Mouse (Mus musculus) testis, adult 2 months (tissue): ENCODE measurements around the gene Fbxw17. TPM values are rescaled to one million over a fixed set of nuclear protein-coding genes. Genes with fewer than 3 reads are reported as not detected.
A peak's percentile ranks its signal among the peaks of the same experiment; 100 is the strongest.
"Not testable (repeated sequence)": the region's sequence is repeated elsewhere in the genome, so short reads cannot be mapped to it uniquely, and the experiment has no call there.

Experiments
- H3K27ac ChIP-seq: fragments of 200-500 bp; 2 replicates; pipeline ENCODE4 v1.5.1; 2012; ENCODE audit warnings: low read depth, low read length; ENCODE audit not compliant: control insufficient read depth, insufficient read depth
- H3K27me3 ChIP-seq: fragments of 200-500 bp; 2 replicates; pipeline ENCODE4 v1.6.1; 2012; ENCODE audit warnings: mild to moderate bottlenecking, low read length, moderate library complexity; ENCODE audit not compliant: control insufficient read depth, insufficient read depth
- H3K36me3 ChIP-seq: fragments of 200-500 bp; 2 replicates; pipeline ENCODE4 v1.6.1; 2012; ENCODE audit warnings: mild to moderate bottlenecking, low read length; ENCODE audit not compliant: control insufficient read depth, insufficient read depth
- H3K4me1 ChIP-seq: fragments of 200-500 bp; 2 replicates; pipeline ENCODE4 v1.6.1; 2012; ENCODE audit warnings: low read length; ENCODE audit not compliant: control insufficient read depth, insufficient read depth
- H3K4me3 ChIP-seq: fragments of 200-500 bp; 2 replicates; pipeline ENCODE4 v1.5.1; 2012; ENCODE audit warnings: low read depth, mild to moderate bottlenecking, low read length, moderate library complexity, mixed read lengths; ENCODE audit not compliant: control insufficient read depth
- CTCF ChIP-seq: fragments of 200-500 bp; IDR thresholded peaks from 2 replicates; pipeline ENCODE4 v1.5.1; 2012; ENCODE audit warnings: low read depth, mild to moderate bottlenecking, inconsistent platforms, low read length, moderate library complexity; ENCODE audit not compliant: control insufficient read depth, insufficient read depth, insufficient replicate concordance
- POLR2A ChIP-seq: fragments of 200-500 bp; IDR thresholded peaks from 2 replicates; pipeline ENCODE4 v1.6.1; 2012; ENCODE audit warnings: low read depth, mild to moderate bottlenecking, inconsistent platforms, low read length, moderate library complexity; ENCODE audit not compliant: control insufficient read depth
- polyA plus RNA-seq: library from polyadenylated mRNA; depleted of rRNA; stranded (reverse); fragments of >200 nt; gene quantifications from 2 replicates; pipeline ENCODE4 v1.2.3, GENCODE M21; 2012; rRNA removed

Gene Fbxw17
- polyA plus RNA-seq = 14.3 and 17.2 TPM in 2 replicates

DNA sequence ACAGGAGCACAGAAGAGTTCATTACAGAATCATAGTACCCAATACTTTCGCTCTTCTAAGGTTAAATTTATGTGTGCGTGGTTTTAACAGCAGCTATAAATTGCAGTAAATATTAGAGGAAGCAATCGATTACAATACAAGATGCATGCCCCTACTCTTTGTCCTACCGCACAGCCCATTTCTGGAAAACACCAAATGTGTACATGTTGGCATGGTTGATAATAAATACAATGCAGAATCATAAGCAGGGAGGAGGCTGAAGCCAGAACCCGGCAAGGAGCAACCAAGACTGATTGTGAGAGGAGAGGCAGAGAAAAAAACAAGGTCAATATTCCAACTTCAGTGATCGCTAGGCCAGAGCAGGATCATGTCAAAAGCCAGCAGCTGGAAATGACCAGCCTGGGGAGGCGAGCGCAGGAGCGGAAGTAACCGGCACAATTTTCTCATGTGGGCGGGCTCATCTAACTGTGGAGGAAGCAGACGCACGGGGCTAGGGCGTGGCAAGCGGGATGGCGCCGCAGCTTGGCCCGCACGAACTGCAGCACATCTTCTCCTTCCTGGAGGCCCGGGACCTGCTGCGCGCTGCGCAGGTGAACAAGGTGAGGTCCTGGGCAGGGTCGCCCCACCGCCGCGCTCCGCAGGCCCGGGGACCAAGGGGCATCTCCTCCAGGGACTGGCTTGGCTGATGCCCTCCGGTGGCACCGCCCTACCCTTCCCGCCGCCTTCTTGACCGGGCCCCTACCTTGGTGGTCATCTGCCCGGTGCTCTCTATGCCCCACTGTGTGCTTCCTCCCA lies at the start of gene Fbxw17:
TSS of gene Fbxw17 (plus strand) at position 476 of the 795 bp plus-strand sequence.
- Histone ChIP-seq H3K27me3 (no peaks in the 10 kb centered on the region), H3K4me3 (peak within 1 kb of the TSS; percentile 88), H3K36me3 (no peaks in the 10 kb centered on the region), H3K4me1 (peaks cover 3% of the 10 kb centered on the region), H3K27ac (peak within 1 kb of the TSS; percentile 20; the same call in 1 of the 2 replicates)
- TF ChIP-seq POLR2A (peak; percentile 53), CTCF (no peak)

DNA sequence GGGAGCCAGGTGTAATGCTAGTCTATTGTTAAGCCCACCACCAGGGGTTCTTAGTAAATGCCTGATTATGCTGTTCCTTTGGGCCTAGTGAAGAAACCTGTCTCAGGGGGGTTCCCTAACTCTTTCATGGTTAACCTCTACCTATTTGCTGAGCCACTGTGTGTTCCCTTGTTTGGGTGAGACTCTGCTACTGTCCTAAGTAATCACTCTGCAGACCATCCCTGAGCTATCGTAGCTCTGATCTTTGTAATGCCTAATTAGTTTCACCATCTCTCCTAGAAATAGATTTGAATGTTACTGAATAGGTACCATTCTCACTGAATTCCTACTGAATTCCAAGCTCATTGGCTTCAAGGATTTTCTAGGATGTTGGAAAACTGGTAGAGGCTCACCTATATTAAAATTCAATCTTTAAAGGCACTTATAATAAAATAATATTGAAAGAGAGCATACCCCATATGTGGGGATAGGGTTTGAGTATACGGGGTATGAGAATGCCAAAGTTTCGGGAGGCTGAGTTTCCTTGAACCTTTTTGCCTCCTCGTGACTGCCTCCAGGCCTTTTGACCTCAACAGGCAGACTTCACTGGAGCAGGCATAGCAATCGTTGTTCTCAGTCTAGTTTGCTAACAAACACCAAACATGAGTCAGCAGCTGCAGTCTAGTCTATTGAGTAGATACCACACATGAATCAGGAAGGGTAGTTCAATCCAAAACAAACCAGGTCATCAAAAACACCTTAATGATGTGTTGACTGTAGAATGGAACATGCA lies 44.5 kb upstream of the Fbxw17 start:
- H3K4me3 ChIP-seq, H3K27ac ChIP-seq, H3K27me3 ChIP-seq, H3K36me3 ChIP-seq, H3K4me1 ChIP-seq: not testable (repeated sequence)

DNA sequence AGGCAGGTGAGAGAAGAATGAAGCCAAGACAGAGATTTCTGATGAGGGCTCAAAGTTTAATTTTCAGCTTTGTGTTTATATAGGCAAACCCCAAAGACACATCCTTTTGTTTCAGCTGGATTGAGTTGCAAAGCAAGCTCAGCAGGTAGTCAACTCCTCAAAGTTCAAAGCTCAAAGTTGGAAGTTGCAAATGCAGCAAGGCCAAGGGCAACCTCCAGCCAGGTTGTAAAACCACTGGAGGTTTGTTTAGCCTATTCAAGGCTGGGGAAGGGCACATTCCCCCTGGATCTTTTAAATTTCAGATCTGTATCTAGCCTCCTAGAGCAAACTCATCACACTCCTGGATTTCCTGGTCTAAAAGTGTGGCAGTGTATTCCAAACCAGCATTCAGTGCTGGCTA lies 28.5 kb upstream of the Fbxw17 start:
- not testable (repeated sequence) for H3K27ac ChIP-seq

DNA sequence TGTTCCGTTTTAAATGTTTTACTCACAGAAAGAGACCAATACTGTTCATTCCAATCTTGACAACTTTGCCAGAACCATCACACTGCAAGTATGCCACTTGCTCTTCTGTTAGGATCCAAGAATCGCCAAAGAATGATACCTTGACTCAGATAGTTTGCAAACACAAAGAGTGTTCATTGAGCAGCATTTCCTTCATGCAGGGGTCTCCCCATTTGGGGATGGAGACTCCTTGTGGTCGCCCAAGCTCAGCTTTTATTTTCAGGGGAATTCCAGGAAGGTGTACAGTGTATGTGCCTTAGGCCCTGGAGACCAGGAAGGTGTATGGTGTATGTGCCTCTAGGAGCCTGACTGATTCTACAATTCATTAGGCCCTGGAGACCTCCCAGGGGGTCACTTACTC lies 757 bp downstream of the Fbxw17 start:
- Histone ChIP-seq H3K27ac (no peak overlapping the region), H3K36me3 (no peaks in the 10 kb centered on the region), H3K27me3 (no peaks in the 10 kb centered on the region), H3K4me1 (peaks cover 3% of the 10 kb centered on the region), H3K4me3 (no peak overlapping the region)
- no peak for TF ChIP-seq POLR2A
- no peak for TF ChIP-seq CTCF

More for the DNA sequence above, 28.5 kb upstream of the Fbxw17 start:
- not testable (repeated sequence) for H3K4me3 ChIP-seq, H3K4me1 ChIP-seq, H3K27me3 ChIP-seq, H3K36me3 ChIP-seq

DNA sequence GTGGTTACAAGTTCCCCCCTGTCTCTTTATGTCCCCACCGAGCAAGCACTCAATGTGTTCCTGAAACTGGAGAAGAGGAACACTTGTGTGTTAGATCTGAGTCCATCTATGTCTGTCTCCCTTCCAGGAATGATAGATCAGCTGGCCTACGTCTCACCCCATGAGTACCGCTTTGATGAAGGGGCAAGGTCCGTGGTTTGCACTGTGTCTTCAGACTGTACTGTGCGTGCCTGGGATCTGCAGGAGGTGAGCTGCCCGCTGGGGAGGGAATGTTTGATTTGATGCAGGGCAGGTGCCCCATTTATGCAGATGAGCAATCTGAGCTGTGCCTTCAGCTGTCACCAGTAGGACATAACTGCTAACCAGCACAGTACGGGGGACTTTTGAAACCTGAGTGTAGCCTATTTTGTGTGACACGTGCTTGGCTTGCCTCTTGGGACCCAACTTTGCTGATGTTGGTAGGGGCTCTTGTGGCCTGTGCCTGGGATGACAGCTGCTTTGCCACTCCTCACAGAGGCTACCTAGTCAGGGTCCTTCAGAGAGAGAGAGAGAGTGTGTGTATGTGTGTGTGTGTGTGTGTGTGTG lies 6.1 kb downstream of the Fbxw17 start:
- Histone ChIP-seq H3K4me1 (no peaks in the 10 kb centered on the region), H3K36me3 (peaks cover 1% of the 10 kb centered on the region; the same call in 1 of the 2 replicates), H3K27me3 (no peaks in the 10 kb centered on the region), H3K4me3 (no peak overlapping the region), H3K27ac (no peak overlapping the region)
- TF ChIP-seq POLR2A = no peak
- no peak for TF ChIP-seq CTCF

DNA sequence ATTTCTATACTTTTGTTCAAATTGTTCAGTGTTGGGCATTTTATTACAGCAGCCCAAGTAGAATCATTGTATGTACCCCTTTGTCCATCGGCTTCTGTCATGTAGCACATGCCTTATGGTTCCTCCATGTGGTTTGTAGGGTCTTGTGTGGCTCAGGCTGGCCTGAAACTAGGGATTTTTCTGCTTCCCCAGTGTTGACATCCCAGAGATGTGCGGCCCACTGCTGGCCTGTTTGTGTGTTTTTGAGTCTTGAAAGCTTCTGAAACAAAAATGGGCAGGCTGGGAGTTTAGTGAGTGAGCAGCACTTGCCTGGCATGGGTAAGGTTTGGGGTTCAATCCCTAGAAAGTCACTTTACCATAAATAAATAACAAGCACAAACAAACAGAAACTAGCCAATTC lies 6.9 kb downstream of the Fbxw17 start:
- Histone ChIP-seq H3K4me3 (no peak overlapping the region), H3K4me1 (no peaks in the 10 kb centered on the region), H3K27ac (no peak overlapping the region), H3K27me3 (no peaks in the 10 kb centered on the region), H3K36me3 (peaks cover 1% of the 10 kb centered on the region; the same call in 1 of the 2 replicates)
- TF ChIP-seq CTCF (no peak), POLR2A (no peak)

DNA sequence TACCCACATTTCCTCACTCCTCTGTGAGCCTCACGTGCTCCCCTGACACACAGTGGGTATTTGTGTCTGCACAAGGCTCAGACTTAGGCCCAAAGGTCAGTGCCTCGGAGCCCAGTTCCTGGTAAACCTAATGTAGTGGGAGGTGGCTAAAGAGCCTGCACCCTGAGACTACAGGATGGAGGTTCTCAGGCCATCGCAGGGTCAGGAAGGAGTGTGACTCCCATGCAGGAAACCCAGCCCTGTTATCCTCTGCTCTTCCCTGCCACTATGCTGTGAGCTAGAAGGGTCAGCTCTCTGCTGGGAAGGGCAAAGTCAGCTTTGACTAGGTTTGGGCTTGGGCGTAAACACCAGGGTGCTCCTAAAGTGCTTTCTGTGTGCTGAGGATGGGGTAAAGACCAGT lies 9.0 kb downstream of the Fbxw17 start:
- Histone ChIP-seq H3K36me3 (peaks cover 1% of the 10 kb centered on the region; the same call in 1 of the 2 replicates), H3K27me3 (no peaks in the 10 kb centered on the region), H3K4me1 (no peaks in the 10 kb centered on the region), H3K27ac (no peak overlapping the region), H3K4me3 (no peak overlapping the region)
- TF ChIP-seq CTCF (no peak), POLR2A (no peak)
